Mouse (Mus musculus): Measurements from ENCODE around the gene Hist1h4a. TPM values are rescaled to one million over a fixed set of nuclear protein-coding genes. Genes with fewer than 3 reads are reported as not detected.
"Not testable (repeated sequence)": the region's sequence is repeated elsewhere in the genome, so short reads cannot be mapped to it uniquely, and the experiment has no call there.

The Hist1h4a gene
- polyA plus RNA-seq (2015; fragmentation: Nextera tagmentation; extraction: Ambion mirVana), result 0.40 TPM in 1 of 2 replicates, not detected in the other

DNA sequence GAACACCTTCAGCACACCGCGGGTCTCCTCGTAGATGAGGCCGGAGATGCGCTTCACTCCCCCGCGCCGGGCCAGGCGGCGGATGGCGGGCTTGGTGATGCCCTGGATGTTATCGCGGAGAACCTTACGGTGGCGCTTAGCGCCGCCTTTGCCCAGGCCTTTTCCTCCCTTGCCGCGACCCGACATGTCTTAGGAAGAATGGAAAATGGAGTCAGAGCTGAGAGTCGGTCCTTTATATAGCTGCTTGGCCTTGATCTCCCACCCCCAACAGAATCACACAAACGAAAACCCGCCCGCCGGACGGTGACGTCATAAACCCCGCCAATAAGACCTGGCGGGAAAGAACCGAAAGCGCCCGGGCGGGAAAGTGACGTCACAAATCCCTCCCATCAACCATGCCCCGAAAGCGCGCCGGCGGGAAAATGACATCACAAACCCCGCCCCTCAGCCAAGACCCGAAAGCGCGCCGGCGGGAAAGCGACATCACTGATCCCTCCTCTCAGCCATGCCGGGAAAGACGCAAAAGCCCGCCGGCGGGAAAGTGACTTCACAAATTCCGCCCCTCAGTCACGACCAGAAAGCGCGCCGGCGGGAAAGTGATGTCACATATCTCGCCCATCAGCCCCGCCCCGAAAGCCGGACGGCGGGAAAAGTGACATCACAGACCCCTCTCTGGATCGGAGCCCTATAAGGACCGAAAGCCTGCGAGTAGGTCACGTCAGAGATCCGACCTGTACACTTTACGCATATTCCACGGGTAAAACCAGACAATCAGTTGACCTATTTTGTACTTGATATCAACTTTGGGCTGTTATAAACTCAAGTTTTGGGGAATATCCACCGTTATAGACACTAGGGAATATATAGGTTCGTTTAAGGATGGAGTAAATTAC lies at the start of gene Hist1h4a:
Gene Hist1h4a (minus strand): TSS at position 259 of the 893 bp plus-strand sequence.
- H3K36me3 ChIP-seq (replicated peaks), result no peaks in the 10 kb centered on the region
- no peaks in the 10 kb centered on the region for H3K9me3 ChIP-seq (replicated peaks)
- under 1% methylated on average over 68 of the region's 72 CpGs for WGBS (ENCODE audit: insufficient replicate concordance)
- peak within 1 kb of the TSS; percentile 99 for H3K27ac ChIP-seq (replicated peaks)
- H3K27me3 ChIP-seq, result no peaks in the 10 kb centered on the region
- peaks cover 65% of the 10 kb centered on the region for H3K4me1 ChIP-seq (replicated peaks)
- H3K4me2 ChIP-seq, result peak within 1 kb of the TSS; percentile 87
- H3K9ac ChIP-seq, result peak within 1 kb of the TSS; percentile 67
- ATAC-seq (ENCODE audit: insufficient read depth), result peak; percentile 56
- peak within 1 kb of the TSS; percentile 61 for H3K4me3 ChIP-seq (replicated peaks)

DNA sequence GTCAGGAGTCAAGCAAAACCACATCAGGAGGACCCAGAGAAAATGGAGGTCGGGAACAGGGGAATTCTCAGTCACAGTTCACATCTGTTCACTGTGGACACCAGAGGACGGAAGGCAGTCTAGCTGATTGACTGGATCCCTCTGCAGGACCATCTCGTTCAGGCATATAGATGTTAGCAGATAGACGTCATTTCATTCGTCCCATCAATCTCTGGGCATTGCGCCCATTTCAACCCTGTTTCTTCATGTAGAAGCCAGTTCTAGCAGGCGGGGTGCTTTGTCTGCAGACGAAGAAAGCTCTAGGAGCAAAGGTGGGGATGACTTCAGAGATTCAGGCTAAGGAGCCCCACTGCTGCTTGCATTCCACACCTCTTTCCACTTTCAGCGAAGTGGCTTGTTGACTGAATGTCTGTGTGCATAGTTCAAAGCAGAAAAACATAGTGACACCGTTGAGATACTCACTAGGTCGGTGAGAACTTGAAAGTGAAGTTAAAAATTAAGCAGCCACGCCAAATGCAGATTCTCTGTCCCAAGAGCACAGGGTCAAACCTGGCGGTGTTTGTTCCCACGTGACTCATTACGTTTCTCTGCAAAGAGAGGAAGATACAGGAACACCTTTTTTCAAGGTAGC lies 45.5 kb upstream of the Hist1h4a start, which contains the start of gene Slc17a2:
Gene Slc17a2 (plus strand): TSS at position 572 of the 631 bp plus-strand sequence.
- no peaks in the 10 kb centered on the region for H3K27me3 ChIP-seq
- H3K36me3 ChIP-seq (replicated peaks), result no peaks in the 10 kb centered on the region
- H3K4me1 ChIP-seq (replicated peaks), result 0 out of 2 replicates have a peak, but pooled peaks cover 5% of the 10 kb centered on the region
- H3K9ac ChIP-seq, result no peak within 1 kb of the TSS
- peak within 1 kb of the TSS; percentile 25; the same call in 1 of the 2 replicates for H3K4me2 ChIP-seq
- peak; percentile 62 for ATAC-seq (ENCODE audit: insufficient read depth)
- no peaks in the 10 kb centered on the region for H3K9me3 ChIP-seq (replicated peaks)
- H3K27ac ChIP-seq (replicated peaks), result peak within 1 kb of the TSS; percentile 38; the same call in 1 of the 2 replicates
- no peak within 1 kb of the TSS for H3K4me3 ChIP-seq (replicated peaks)
- 60% methylated on average over 15 of the region's 15 CpGs for WGBS (ENCODE audit: insufficient replicate concordance)

DNA sequence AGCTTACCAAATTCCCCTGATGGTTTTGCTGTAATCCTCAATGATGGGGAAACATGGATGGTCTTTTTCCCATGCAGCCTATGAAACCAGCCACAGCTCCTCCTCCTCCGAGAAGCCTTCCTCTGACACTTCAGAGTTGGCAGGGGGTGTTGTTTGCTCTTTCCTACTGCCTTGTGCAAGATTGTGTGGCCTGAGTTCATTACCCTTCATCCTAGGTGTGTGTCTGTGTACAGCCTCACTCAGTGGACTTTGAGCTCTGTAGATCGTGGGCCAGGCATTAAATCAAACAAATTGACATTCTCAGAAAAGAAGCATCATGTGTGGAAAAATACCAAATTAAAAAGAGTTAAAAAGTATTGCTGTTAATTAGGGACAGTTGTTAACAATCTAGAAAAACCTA lies 43.5 kb upstream of the Hist1h4a start:
- WGBS (ENCODE audit: insufficient replicate concordance), result 47% methylated on average over 2 of the region's 2 CpGs

DNA sequence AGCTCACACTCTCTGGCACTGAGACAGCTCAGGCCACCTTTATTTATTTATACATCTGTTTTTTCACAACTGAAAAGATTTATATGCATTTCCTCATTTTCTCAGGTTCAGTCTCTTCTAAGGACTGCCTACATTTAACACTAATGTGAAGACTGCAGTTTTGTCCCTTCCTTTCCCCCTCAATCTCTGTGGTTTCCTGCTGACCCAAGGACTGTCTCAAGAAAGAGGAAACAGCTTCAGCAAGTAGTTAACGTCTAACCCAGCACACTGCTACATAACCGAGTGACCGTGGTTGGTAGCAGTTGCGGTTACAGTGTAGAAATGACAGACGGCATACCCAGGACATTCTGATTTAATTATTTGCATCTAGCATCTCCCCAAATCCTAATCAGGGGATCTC lies 38.4 kb upstream of the Hist1h4a start:
- Histone ChIP-seq H3K27ac (replicated peaks) (no peak overlapping the region), H3K36me3 (replicated peaks) (no peaks in the 10 kb centered on the region), H3K4me2 (no peak overlapping the region), H3K4me3 (replicated peaks) (no peak overlapping the region), H3K4me1 (replicated peaks) (0 out of 2 replicates have a peak, but pooled peaks cover 4% of the 10 kb centered on the region), H3K9ac (no peak overlapping the region), H3K27me3 (no peaks in the 10 kb centered on the region), H3K9me3 (replicated peaks) (no peaks in the 10 kb centered on the region)
- WGBS (ENCODE audit: insufficient replicate concordance), result 11% methylated on average over 5 of the region's 5 CpGs
- ATAC-seq (ENCODE audit: insufficient read depth), result no peak

More for the DNA sequence above, 43.5 kb upstream of the Hist1h4a start:
- H3K4me2 ChIP-seq, result no peak overlapping the region
- H3K4me1 ChIP-seq (replicated peaks), result 0 out of 2 replicates have a peak, but pooled peaks cover 5% of the 10 kb centered on the region
- no peaks in the 10 kb centered on the region for H3K36me3 ChIP-seq (replicated peaks)
- no peak overlapping the region for H3K9ac ChIP-seq
- no peak overlapping the region for H3K27ac ChIP-seq (replicated peaks)
- H3K27me3 ChIP-seq, result no peaks in the 10 kb centered on the region
- no peak overlapping the region for H3K4me3 ChIP-seq (replicated peaks)
- ATAC-seq (ENCODE audit: insufficient read depth), result peak; percentile 51; the same call in 1 of the 2 replicates
- H3K9me3 ChIP-seq (replicated peaks), result no peaks in the 10 kb centered on the region

DNA sequence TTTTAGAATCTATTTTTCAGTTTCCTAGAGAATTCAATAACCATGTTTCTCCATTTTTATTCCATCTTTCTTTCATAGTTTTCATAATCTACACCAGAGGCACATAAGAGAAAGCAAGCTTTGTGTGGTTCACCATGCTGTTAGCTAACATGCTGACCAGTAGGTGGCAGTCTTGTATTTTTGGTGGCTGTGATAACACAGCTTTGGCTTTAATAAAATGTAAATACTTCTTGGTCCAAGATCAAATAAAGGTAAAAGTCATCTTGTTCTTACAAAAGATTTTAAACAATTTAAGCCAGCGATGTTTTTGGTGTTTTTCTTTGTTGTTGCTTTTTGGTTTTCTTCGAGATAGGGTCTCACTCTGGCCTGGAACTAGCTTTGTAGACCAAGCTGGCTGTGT lies 31.5 kb upstream of the Hist1h4a start:
- Histone ChIP-seq H3K4me1 (replicated peaks) (no peaks in the 10 kb centered on the region), H3K36me3 (replicated peaks) (no peaks in the 10 kb centered on the region), H3K27me3 (no peaks in the 10 kb centered on the region), H3K27ac (replicated peaks) (no peak overlapping the region), H3K9ac (no peak overlapping the region), H3K4me2 (no peak overlapping the region), H3K4me3 (replicated peaks) (no peak overlapping the region), H3K9me3 (replicated peaks) (no peaks in the 10 kb centered on the region)
- WGBS (ENCODE audit: insufficient replicate concordance), result 37% methylated on average over 2 of the region's 2 CpGs
- no peak for ATAC-seq (ENCODE audit: insufficient read depth)

DNA sequence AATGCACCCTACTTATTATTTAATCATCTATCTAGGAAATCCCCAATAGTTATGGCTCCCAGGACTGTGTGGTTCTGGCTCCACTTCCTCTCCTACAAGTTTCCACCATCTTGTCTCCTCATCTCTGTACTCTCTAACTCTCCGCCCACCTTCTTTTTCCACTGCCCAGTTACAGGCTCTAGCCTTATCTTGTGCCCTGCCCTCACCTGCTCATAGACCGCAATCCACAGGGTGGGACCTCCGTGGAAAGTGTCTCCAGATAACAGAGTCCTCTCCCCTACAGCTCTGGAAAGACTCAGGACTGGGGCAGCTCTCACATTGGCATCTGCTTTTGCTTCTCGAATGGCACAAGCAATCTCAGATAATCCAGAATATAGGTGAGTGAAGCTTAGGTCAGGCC lies 18.0 kb upstream of the Hist1h4a start:
- no peaks in the 10 kb centered on the region for H3K9me3 ChIP-seq (replicated peaks)
- H3K27me3 ChIP-seq, result no peaks in the 10 kb centered on the region
- WGBS (ENCODE audit: insufficient replicate concordance), result 44% methylated on average over 4 of the region's 4 CpGs
- H3K4me2 ChIP-seq, result no peak overlapping the region
- no peak overlapping the region for H3K9ac ChIP-seq
- ATAC-seq (ENCODE audit: insufficient read depth), result no peak
- no peak overlapping the region for H3K4me3 ChIP-seq (replicated peaks)
- no peak overlapping the region for H3K27ac ChIP-seq (replicated peaks)
- no peaks in the 10 kb centered on the region for H3K36me3 ChIP-seq (replicated peaks)
- peaks cover 24% of the 10 kb centered on the region for H3K4me1 ChIP-seq (replicated peaks)

DNA sequence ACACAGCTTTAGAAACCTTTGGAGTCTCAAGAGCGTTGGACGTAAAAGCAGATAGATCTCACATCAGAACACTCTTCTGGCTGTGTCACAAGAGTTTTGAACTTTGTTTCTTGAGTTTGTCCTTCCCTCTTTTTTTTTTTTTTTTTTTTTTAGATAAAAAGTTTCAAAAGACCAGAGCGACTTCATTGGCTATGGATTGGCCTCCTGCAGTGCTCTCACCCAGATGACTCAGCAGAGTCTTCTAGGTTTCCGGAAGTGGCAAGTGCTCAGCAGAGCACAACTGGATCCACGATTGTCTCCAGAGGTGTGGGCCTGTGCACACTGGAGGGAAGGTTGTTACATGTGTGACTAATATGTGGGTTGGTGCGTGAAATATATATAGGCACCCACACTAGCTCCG lies 17.3 kb upstream of the Hist1h4a start:
- Histone ChIP-seq H3K27me3 (no peaks in the 10 kb centered on the region), H3K9me3 (replicated peaks) (no peaks in the 10 kb centered on the region), H3K4me1 (replicated peaks) (peaks cover 30% of the 10 kb centered on the region), H3K36me3 (replicated peaks) (no peaks in the 10 kb centered on the region), H3K4me3 (replicated peaks) (no peak overlapping the region), H3K9ac (no peak overlapping the region), H3K27ac (replicated peaks) (no peak overlapping the region), H3K4me2 (no peak overlapping the region)
- 0 out of 2 replicates have a peak, but pooled peaks have one; percentile 34 for ATAC-seq (ENCODE audit: insufficient read depth)
- 73% methylated on average over 7 of the region's 7 CpGs for WGBS (ENCODE audit: insufficient replicate concordance)

DNA sequence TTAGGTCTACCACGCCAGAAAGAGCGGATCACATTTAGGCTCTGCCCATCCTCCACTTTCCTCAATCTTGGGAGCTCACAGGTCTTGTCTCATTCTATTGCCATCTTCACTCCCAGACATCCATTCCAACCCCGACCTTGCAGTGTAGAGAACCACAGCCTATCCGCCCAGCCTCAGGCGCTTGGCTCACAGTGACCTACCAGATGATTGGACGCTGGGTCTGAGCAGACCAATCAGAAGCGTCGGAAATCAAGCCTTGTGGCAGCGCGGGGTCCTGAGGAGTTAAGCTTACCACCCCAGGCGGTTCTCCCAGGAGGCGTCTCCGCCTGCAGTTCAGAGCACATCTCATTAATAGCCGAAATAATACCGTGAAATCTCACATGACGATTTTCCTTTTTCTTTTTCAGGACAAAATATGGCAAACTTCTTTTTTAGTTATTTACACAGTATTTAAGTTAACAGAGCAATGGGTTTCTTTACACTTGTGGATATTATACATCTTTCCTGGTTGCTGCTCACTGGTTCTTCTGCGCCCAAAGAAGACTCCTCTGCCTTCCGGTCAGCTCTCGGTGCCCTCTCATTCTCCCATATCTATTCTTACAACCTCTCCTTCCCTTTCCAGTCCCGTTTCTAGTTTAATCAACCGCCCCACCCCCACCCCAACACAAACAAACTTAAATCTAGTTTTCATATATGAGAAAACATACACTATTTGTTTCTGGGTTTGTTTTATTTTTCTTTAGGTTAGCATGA lies 11.7 kb upstream of the Hist1h4a start:
- WGBS (ENCODE audit: insufficient replicate concordance), result 17% methylated on average over 21 of the region's 21 CpGs
- H3K9ac ChIP-seq, result peak overlapping the region; percentile 42; the same call in 1 of the 2 replicates
- peak; percentile 93 for ATAC-seq (ENCODE audit: insufficient read depth)
- peak overlapping the region; percentile 64 for H3K4me2 ChIP-seq
- no peaks in the 10 kb centered on the region for H3K27me3 ChIP-seq
- H3K27ac ChIP-seq (replicated peaks), result peak overlapping the region; percentile 48
- H3K4me3 ChIP-seq (replicated peaks), result peak overlapping the region; percentile 41
- peaks cover 37% of the 10 kb centered on the region for H3K4me1 ChIP-seq (replicated peaks)
- H3K36me3 ChIP-seq (replicated peaks), result no peaks in the 10 kb centered on the region
- H3K9me3 ChIP-seq (replicated peaks), result no peaks in the 10 kb centered on the region

DNA sequence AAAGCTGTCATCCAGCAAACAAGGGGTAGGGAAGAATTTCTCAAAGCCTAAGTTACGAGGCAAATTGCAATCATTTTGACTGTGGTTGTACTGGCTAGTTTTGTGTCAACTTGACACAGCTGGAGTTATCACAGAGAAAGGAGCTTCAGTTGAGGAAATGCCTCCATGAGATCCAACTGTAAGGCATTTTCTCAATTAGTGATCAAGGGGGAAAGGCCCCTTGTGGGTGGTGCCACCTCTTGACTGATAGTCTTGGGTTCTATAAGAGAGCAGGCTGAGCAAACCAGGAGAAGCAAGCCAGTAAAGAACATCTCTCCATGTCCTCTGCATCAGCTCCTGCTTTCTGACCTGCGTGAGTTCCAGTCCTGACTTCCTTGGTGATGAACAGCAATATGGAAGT lies 8.6 kb upstream of the Hist1h4a start, which contains the start of gene Trim38:
Gene Trim38 (plus strand): TSS at position 301 of the 400 bp plus-strand sequence.
- not testable (repeated sequence) for H3K9me3 ChIP-seq (replicated peaks); H3K9ac ChIP-seq; H3K4me3 ChIP-seq (replicated peaks); H3K27ac ChIP-seq (replicated peaks); ATAC-seq (ENCODE audit: insufficient read depth); H3K27me3 ChIP-seq; H3K36me3 ChIP-seq (replicated peaks); H3K4me2 ChIP-seq
- H3K4me1 ChIP-seq (replicated peaks), result peaks cover 32% of the 10 kb centered on the region
- WGBS (ENCODE audit: insufficient replicate concordance), result 60% methylated on average over 2 of the region's 2 CpGs

DNA sequence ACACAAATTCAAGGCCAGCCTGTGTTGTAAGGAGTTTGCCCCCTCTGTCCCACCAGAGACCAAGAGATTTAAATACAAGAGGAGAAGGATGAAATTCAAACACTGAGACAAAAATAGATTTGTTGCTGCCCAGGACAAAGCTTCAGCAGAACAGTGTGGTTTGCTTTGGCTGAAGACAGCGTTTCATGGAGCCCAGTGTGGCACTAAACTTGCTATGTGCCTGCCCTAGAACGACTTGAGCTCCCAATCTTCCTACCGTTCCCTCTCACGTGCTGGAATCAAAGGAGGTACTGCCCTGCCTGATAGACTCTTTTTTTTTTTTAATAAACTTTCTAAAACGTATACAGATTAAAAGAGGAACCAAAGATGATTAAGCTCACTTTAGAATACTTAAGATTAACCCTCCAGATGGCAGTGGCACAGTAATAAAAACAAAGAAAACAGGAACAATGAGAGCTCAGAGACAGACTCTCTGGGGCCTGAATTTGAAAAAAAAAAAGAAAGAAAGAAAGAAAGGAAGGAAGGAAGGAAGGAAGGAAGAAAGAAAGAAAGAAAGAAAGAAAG lies 7.9 kb upstream of the Hist1h4a start:
- no peak for ATAC-seq (ENCODE audit: insufficient read depth)
- Histone ChIP-seq H3K9me3 (replicated peaks) (no peaks in the 10 kb centered on the region), H3K4me1 (replicated peaks) (peaks cover 39% of the 10 kb centered on the region), H3K4me2 (no peak overlapping the region), H3K9ac (no peak overlapping the region), H3K27me3 (no peaks in the 10 kb centered on the region), H3K4me3 (replicated peaks) (no peak overlapping the region), H3K27ac (replicated peaks) (no peak overlapping the region), H3K36me3 (replicated peaks) (no peaks in the 10 kb centered on the region)
- WGBS (ENCODE audit: insufficient replicate concordance), result 29% methylated on average over 5 of the region's 5 CpGs

Data from liver, embryonic 15.5 days (tissue).